Mouse (Mus musculus) lung, adult 2 months (tissue): ENCODE results near the gene 1500009C09Rik. TPM values are rescaled to one million over a fixed set of nuclear protein-coding genes. Genes with fewer than 3 reads are reported as not detected.

Source experiments
- DNase-seq: peaks from one replicate; pipeline ENCODE4 v3.0.0; 2022
- H3K4me1 ChIP-seq: fragments of 200-500 bp; 2 replicates; pipeline ENCODE4 v1.6.1; 2011; ENCODE audit warnings: low read length; ENCODE audit not compliant: control insufficient read depth, insufficient read depth
- H3K4me3 ChIP-seq: fragments of 200-500 bp; replicated peaks from 2 replicates; pipeline ENCODE3; 2011; ENCODE audit warnings: low read depth, mild to moderate bottlenecking, control low read depth, low read length; ENCODE audit errors: extremely low read depth
- CTCF ChIP-seq: fragments of 200-500 bp; IDR thresholded peaks from 2 replicates; pipeline ENCODE4 v1.5.1; 2011; ENCODE audit warnings: mild to moderate bottlenecking, low read length, control low read depth; ENCODE audit not compliant: insufficient read depth
- POLR2A ChIP-seq: fragments of 200-500 bp; IDR thresholded peaks from 2 replicates; pipeline ENCODE4 v1.6.1; 2011; ENCODE audit warnings: low read depth, mild to moderate bottlenecking, control low read depth, low read length, borderline replicate concordance; ENCODE audit errors: extremely low read depth
- WGBS: fragments of 180-500 bp; shearing (Covaris S2); methylation state at CpG from one replicate; pipeline ENCODE4 v1.1.7; 2018; 5-methylcytosine and 5-hydroxymethylcytosine counted together
- polyA plus RNA-seq: library from polyadenylated mRNA; depleted of rRNA; stranded (reverse); fragments of >200 nt; gene quantifications from 2 replicates; pipeline ENCODE4 v1.2.3, GENCODE M21; 2012

The 1500009C09Rik gene
- polyA plus RNA-seq, 1 experiment = not detected

DNA sequence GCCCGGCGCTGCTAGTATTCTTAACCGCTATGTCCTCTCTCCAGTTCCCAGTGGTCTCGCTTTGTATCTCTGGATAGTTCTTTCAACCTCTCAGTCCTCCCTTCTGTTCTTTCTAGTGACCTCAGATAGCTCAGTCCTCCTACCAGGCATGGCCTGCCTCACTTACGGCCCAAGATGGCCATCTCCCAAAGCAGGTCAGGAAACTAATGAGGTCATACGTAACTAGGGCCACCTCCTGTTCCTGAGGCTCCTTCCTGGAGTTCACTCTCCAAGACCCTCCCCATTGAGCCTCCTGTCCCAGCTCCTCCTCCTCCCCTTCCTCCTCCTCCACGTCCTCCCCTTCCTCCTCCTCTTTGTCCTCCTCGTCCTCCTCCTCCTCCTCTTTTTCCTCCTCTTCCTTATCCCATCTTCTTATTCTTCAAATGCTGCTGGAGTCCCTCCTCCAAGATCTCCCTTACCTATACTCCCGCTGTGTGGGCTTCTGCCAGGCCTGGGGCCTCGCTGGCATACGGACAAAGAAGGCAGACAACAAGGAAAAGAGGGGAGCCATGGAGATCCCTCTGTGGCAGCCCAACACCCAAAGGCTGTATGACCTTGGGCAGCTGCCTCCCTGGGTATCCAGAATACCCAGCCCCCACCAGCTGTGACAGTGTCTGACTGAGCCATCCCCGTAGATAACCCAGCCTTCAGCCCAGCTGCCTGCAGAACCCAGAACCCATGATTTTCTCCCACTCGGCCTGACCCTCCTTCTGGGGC is 42.7 kb upstream of the 1500009C09Rik start:
- no peaks in the 10 kb centered on the region for H3K4me1 ChIP-seq
- no peak overlapping the region for H3K4me3 ChIP-seq
- no peak for DNase-seq
- TF ChIP-seq CTCF (no peak), POLR2A (no peak)
- 77% methylated on average over 13 of the region's 13 CpGs for WGBS

DNA sequence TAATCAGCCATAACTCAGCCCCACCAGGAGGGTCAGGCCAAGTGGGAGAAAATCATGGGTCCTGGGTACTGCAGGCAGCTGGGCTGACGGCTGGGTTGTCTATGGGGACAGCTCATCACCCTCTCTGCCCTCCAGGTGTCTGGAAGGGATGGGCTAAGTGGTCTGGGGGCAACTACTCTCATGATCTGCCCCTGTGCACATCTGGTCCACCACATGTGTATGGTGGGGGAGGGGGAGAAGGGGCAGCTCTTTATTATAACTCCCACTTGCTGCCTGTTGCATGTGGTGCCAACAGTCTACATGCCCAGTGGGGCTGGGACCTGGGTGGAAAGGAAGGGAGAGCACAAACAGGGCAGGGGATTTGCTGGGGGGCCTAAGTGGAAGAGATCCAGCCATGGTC is 41.4 kb upstream of the 1500009C09Rik start:
- no peak overlapping the region for H3K4me3 ChIP-seq
- no peaks in the 10 kb centered on the region for H3K4me1 ChIP-seq
- no peak for TF ChIP-seq CTCF
- no peak for TF ChIP-seq POLR2A
- 39% methylated on average over 1 of the region's 1 CpGs for WGBS
- DNase-seq = no peak

DNA sequence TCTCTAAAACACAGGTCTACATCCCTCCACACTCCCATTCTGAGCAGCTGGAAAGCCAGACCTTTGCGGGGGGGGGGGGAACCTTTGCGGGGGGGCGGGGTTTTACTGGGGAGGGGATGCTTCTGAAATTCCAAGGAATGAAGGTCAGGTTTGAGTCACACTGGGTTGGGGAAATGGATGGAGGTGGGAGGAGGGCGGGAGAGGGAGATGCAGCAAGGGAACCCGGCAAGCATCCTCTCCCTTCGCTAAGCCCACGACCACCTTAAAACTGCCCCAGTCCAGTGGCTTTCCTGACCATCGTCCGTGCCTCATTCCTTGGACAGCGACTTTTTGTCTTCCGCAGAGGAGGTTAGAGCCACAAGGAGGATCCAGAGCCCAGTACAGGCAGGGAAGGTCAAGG is 40.9 kb upstream of the 1500009C09Rik start:
- no peaks in the 10 kb centered on the region for H3K4me1 ChIP-seq
- H3K4me3 ChIP-seq = no peak overlapping the region
- TF ChIP-seq POLR2A = no peak
- TF ChIP-seq CTCF = no peak
- WGBS = 2% methylated on average over 11 of the region's 11 CpGs
- DNase-seq = no peak

DNA sequence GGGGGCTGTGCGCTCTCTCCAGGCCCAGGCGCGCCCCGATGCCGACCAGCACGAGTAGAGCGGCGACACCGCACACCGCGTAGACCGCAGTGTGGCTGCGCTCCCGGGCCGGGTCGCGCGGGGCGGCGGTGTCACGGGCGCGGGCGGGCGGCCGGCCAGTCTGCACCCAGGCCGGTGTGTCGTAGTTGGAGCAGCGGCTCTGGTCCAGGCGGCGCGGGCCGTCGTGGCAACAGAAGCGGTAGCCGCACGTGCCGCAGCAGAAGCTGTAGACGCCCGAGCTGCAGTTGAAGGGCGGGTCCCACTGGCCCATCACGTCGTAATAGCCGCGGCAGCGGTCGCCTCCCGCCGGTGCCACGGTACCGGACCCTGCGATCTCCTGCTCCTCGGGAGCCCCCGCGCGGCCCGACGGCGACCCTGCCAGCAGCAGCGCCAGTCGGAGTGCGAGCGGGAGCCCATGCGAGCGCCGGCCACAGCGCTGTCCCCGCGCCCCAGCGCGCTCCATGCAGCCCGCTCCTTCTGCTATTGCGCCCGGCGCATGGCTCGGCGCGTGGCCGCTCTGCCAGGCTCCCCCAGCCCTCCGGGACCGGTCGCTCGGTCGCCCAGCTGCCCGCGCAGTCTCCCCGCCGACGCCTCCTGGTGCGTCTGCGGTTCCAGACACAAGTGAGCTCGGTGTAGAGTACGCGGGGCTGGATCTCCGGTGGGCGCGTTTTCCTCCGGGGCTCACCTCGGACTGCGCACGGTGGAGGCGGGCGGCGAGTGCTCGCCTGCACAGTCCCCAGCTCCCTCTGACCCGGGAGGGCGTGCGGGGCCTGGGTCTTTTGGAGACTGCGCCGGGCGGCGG is 40.1 kb upstream of the 1500009C09Rik start:
- TF ChIP-seq CTCF (no peak), POLR2A (no peak)
- H3K4me3 ChIP-seq = no peak overlapping the region
- no peaks in the 10 kb centered on the region for H3K4me1 ChIP-seq
- under 1% methylated on average over 112 of the region's 112 CpGs for WGBS
- DNase-seq = no peak

DNA sequence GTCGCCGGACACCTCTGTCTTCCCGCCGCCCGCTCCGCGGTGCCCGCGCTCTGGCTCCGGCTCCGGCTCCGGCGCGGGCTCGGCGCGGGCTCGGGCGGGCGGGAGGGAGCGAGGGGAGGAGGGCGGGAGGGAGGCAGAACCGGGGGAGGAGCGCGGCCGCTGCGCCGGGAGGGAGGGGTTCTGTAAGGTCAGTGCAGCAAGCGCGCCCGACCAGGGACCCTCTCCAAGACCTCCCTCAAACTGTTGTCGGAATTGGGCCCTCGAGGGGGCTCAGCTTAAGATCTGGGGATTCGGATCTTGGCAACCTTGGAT is 39.5 kb upstream of the 1500009C09Rik start, which contains the start of gene Shisa8:
Shisa8 (minus strand) TSS at position 64 of the 312 bp plus-strand sequence.
- WGBS = 1% methylated on average over 29 of the region's 34 CpGs
- H3K4me1 ChIP-seq = no peaks in the 10 kb centered on the region
- no peak for DNase-seq
- TF ChIP-seq CTCF (no peak), POLR2A (no peak)
- H3K4me3 ChIP-seq = no peak within 1 kb of the TSS

DNA sequence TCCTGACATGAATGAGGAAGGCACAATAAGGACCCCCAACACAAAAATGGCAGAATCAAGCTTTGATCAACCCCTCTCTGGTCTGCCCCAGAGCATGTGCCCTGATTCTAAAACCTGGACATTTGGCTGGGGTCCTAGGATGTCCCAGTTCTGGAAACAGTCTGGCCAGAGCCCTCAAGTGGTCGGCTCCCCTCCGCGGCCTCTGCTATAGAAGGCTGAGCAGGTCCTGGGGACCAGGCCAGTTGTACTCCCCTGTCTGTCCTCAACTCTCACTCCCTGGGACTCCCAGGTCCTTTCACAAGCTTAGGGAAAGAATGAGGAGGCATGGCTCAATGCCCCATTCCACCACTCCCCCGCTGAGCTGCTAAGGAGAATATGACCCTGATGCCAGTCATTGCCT is 39.0 kb upstream of the 1500009C09Rik start:
- 20% methylated on average over 4 of the region's 4 CpGs for WGBS
- Histone ChIP-seq H3K4me1 (no peaks in the 10 kb centered on the region), H3K4me3 (no peak overlapping the region)
- DNase-seq = no peak
- TF ChIP-seq CTCF = no peak
- TF ChIP-seq POLR2A = no peak

DNA sequence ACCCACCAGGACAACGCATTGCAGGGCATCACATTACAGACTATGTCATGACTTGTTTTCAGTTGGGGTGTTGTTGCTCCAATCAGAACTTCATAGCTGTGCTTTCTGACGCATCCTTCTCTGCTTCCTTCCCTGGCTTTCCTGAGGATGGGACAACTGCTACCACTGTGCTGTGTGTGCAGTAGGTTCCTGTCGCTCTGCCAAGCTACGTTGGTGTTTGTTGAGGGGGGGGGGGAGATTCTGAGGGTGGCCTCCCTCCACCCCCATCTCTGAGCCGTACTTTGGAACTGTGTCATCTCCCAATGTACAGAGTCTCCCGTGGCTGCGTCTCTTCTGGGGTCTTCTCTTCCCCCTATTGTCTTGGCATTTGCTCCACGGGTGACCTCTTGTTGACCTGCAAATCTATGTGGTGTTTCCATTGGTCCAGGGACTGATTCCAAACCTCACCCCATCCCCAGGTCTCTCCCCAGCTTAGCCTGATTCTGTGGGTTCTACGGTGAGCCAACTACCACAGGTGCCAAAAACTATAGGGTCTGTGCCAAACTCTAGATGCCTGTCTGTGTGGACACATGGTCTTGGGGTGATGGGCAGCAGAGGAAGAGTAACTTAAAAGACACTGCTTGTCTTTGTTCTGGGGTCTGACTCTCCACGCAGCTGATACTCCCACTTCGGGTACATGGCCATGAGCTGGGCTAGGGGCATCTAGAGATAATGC is 36.7 kb upstream of the 1500009C09Rik start:
- 33% methylated on average over 11 of the region's 11 CpGs for WGBS
- no peak for DNase-seq
- no peak overlapping the region for H3K4me3 ChIP-seq

DNA sequence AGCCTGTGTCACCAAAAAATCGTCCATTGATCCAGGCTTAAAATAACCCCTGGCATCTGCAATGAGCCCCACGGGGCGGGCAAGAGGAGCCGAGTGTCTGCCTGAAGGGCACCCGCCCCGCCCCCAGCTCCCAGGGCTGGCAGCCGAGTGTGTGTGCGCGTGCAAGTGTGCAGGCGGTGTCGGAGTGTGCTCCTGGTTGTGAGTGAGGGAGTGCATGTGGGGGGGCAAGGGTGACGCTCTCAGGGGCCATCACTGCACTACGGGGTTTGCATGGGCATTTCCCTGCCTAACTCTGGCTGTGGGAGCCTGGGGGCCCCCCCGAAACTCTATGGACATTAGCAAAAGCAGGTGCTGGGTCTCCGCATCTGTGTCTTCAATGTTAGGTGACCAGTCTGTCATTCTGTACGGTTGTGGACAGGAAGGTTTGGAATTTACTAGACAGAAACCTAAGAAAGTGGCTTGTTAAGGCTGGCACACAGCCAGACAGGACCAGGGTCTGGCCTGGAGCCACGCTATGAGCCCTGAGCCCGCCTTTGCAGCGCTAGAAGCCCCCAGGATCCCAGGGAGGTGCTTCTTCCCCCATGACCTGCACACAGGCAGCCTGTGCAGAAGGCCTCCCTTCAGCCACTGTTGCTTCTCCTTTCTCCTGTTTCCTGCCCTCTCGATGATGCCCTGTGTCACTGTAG is 35.9 kb upstream of the 1500009C09Rik start:
- TF ChIP-seq POLR2A = no peak
- TF ChIP-seq CTCF = no peak
- no peak for DNase-seq
- 49% methylated on average over 20 of the region's 20 CpGs for WGBS
- no peaks in the 10 kb centered on the region for H3K4me1 ChIP-seq
- H3K4me3 ChIP-seq = no peak overlapping the region

More for the DNA sequence above, 36.7 kb upstream of the 1500009C09Rik start:
- no peak for TF ChIP-seq POLR2A
- TF ChIP-seq CTCF = no peak
- no peaks in the 10 kb centered on the region for H3K4me1 ChIP-seq

DNA sequence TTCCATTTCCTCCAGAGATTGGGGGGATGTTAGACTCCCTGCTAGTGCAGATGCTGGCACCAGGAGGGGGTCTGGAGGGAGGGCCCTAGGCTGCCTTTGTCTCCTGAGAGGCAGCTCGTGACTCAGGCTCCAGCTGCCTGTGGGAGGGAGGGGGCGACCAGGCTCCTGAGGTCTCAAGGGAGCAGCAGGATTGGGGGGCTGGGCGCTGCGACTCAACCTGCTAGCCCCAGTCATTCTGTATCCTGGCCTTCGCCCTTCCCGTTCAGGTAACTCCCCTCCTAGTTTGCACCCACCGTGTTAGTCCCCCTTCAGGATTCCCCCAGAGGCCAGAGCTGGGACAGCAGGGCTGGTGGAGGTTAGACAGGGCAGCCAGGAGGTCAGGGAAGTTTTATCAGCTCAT is 35.2 kb upstream of the 1500009C09Rik start:
- WGBS = 38% methylated on average over 7 of the region's 7 CpGs
- Histone ChIP-seq H3K4me3 (no peak overlapping the region), H3K4me1 (no peaks in the 10 kb centered on the region)
- no peak for DNase-seq
- TF ChIP-seq POLR2A (no peak), CTCF (no peak)
